Mouse (Mus musculus) thymus, adult 2 months (tissue): ENCODE results near the gene Cdip1.

Experiments used
- CTCF ChIP-seq: fragments of 200-500 bp; IDR thresholded peaks from 2 replicates; pipeline ENCODE4 v1.5.1; 2012; ENCODE audit warnings: mild to moderate bottlenecking, control low read depth, low read length, moderate library complexity, borderline replicate concordance; ENCODE audit not compliant: control insufficient read depth, poor library complexity, insufficient read depth; ENCODE audit errors: extremely low read depth
- POLR2A ChIP-seq: fragments of 200-500 bp; IDR thresholded peaks from 2 replicates; pipeline ENCODE4 v1.6.1; 2012; ENCODE audit warnings: mild to moderate bottlenecking, low read length, control low read depth, moderate library complexity; ENCODE audit not compliant: control insufficient read depth, poor library complexity, insufficient read depth; ENCODE audit errors: extremely low read depth

GRCm38 (mm10) chr16:4718753-4719518 is 71.2 kb downstream of the Cdip1 start, which contains the start of gene Nmral1:
- TF ChIP-seq CTCF (no peak), POLR2A (no peak)
